Mouse (Mus musculus): ENCODE measurements around the gene 4930522H14Rik. TPM values are rescaled to one million over a fixed set of nuclear protein-coding genes. Genes with fewer than 3 reads are reported as not detected.

Gene 4930522H14Rik
- polyA plus RNA-seq, 1 experiment from 2014 or later = not detected

GRCm38 (mm10) chr4:109550338-109551150 is 19.4 kb upstream of the 4930522H14Rik start:
- Histone ChIP-seq H3K36me3 (ENCODE audit: control insufficient read depth, insufficient read depth, low read length) (no peaks in the 10 kb centered on the region), H3K4me1 (replicated peaks; ENCODE audit: control insufficient read depth, insufficient read depth, low read length) (no peaks in the 10 kb centered on the region), H3K4me2 (peak overlapping the region; percentile 33; the same call in 1 of the 2 replicates), H3K9ac (ENCODE audit: low read depth, low read length) (no peak overlapping the region), H3K27ac (ENCODE audit: low read depth, low read length) (no peak overlapping the region), H3K9me3 (ENCODE audit: control insufficient read depth, low read length) (no peaks in the 10 kb centered on the region), H3K27me3 (replicated peaks; ENCODE audit: control insufficient read depth, insufficient read depth, low read length) (no peaks in the 10 kb centered on the region), H3K4me3 (ENCODE audit: low read depth, low read length) (no peak overlapping the region)
- 17% methylated on average over 11 of the region's 11 CpGs for WGBS
- ATAC-seq (replicated peaks; ENCODE audit: low FRiP score) (no peak), DNase-seq (ENCODE audit: low spot score) (no peak)

DNA sequence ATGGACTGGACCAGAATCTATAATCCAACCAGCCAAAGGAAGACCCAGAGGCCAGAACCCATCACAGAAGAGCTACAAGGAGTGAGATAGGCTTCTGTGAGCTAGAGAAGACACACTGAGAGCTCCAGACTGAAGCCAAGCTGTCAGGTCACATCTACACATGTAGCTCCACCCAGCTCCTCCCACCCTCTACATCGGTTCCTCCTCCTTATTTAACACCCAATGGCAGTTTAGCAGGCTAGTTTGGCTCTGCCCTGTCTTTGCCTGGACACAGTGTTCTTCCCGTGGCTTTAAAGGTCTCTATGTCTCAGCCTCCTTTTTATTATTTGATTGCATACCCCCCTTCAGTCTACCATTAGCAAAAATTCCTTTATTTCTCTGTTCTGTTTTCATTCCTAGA is 16.2 kb upstream of the 4930522H14Rik start:
- H3K27me3 ChIP-seq (replicated peaks; ENCODE audit: control insufficient read depth, insufficient read depth, low read length) = no peaks in the 10 kb centered on the region
- H3K9me3 ChIP-seq (ENCODE audit: control insufficient read depth, low read length) = no peaks in the 10 kb centered on the region
- H3K36me3 ChIP-seq (ENCODE audit: control insufficient read depth, insufficient read depth, low read length) = no peaks in the 10 kb centered on the region
- ATAC-seq (replicated peaks; ENCODE audit: low FRiP score) (no peak; the same call in 1 of the 2 replicates), DNase-seq (ENCODE audit: low spot score) (no peak)
- H3K9ac ChIP-seq (ENCODE audit: low read depth, low read length) = no peak overlapping the region
- no peak overlapping the region for H3K4me3 ChIP-seq (ENCODE audit: low read depth, low read length)
- no peak overlapping the region for H3K4me2 ChIP-seq
- H3K4me1 ChIP-seq (replicated peaks; ENCODE audit: control insufficient read depth, insufficient read depth, low read length) = no peaks in the 10 kb centered on the region
- no peak overlapping the region for H3K27ac ChIP-seq (ENCODE audit: low read depth, low read length)
- 6% methylated on average over 2 of the region's 2 CpGs for WGBS

GRCm38 (mm10) chr4:109546538-109546937 is 15.4 kb upstream of the 4930522H14Rik start:
- Histone ChIP-seq H3K27ac (ENCODE audit: low read depth, low read length) (no peak overlapping the region), H3K9me3 (ENCODE audit: control insufficient read depth, low read length) (no peaks in the 10 kb centered on the region), H3K27me3 (replicated peaks; ENCODE audit: control insufficient read depth, insufficient read depth, low read length) (no peaks in the 10 kb centered on the region), H3K4me1 (replicated peaks; ENCODE audit: control insufficient read depth, insufficient read depth, low read length) (no peaks in the 10 kb centered on the region), H3K4me2 (no peak overlapping the region), H3K9ac (ENCODE audit: low read depth, low read length) (no peak overlapping the region), H3K36me3 (ENCODE audit: control insufficient read depth, insufficient read depth, low read length) (no peaks in the 10 kb centered on the region), H3K4me3 (ENCODE audit: low read depth, low read length) (no peak overlapping the region)
- no peak for DNase-seq (ENCODE audit: low spot score)
- ATAC-seq (replicated peaks; ENCODE audit: low FRiP score) = no peak
- 80% methylated on average over 2 of the region's 2 CpGs for WGBS

DNA sequence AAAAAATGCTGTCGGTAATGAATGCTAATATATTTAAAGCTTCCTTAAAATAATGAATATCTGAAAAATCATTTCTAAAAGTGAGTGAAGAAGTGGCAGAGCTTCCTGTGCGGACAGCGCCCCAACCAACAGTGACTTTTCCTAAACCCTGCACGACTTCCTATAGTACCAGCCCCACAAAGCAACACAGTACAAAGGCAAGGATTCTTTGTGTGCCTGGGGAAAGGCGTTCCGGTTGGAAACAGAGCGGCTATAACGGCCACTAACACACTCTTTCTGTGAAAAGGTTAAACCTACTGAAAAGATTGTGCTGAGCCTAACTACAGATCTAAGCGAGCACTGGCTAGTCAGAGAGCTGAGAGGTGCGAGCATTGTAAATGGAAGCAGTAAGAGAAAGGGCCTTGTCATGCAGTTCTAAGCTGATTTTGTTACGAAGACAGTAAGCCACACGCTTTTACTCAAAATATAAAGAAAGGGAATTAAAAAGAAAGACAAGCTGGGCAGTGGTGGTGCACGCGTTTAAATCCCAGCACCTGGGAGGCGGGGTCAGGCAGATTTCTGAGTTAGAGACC is 766 bp downstream of the 4930522H14Rik start:
- no peaks in the 10 kb centered on the region for H3K27me3 ChIP-seq (replicated peaks; ENCODE audit: control insufficient read depth, insufficient read depth, low read length)
- H3K4me3 ChIP-seq (ENCODE audit: low read depth, low read length) = no peak overlapping the region
- H3K4me1 ChIP-seq (replicated peaks; ENCODE audit: control insufficient read depth, insufficient read depth, low read length) = no peaks in the 10 kb centered on the region
- no peaks in the 10 kb centered on the region for H3K36me3 ChIP-seq (ENCODE audit: control insufficient read depth, insufficient read depth, low read length)
- H3K9me3 ChIP-seq (ENCODE audit: control insufficient read depth, low read length) = no peaks in the 10 kb centered on the region
- H3K9ac ChIP-seq (ENCODE audit: low read depth, low read length) = no peak overlapping the region
- 75% methylated on average over 15 of the region's 15 CpGs for WGBS
- ATAC-seq (replicated peaks; ENCODE audit: low FRiP score) = no peak
- no peak overlapping the region for H3K27ac ChIP-seq (ENCODE audit: low read depth, low read length)
- H3K4me2 ChIP-seq = no peak overlapping the region
- DNase-seq (ENCODE audit: low spot score) = no peak

DNA sequence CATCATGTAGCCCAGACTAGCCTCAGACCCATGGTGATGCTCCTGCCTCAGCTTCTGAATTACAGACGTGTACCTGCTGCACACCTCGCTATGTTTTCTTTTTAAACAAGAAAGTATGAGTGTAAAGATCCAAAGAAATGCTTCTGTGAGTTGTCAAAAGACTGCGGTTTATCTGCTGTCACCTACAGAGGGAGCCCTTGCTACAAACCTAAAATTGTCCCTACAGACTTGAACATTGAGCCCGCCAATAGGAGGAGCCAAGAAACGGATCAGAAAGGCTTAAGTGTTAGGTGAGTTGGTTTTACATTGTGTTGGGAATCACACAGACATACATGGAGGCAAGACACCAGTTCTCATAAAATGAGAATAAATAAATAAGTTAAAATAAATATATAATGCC is 26.2 kb downstream of the 4930522H14Rik start:
- WGBS = 4% methylated on average over 5 of the region's 5 CpGs
- no peak overlapping the region for H3K4me3 ChIP-seq (ENCODE audit: low read depth, low read length)
- H3K9me3 ChIP-seq (ENCODE audit: control insufficient read depth, low read length) = no peaks in the 10 kb centered on the region
- H3K27ac ChIP-seq (ENCODE audit: low read depth, low read length) = no peak overlapping the region
- ATAC-seq (replicated peaks; ENCODE audit: low FRiP score) (peak; percentile 57; the same call in 1 of the 2 replicates), DNase-seq (ENCODE audit: low spot score) (no peak)
- H3K36me3 ChIP-seq (ENCODE audit: control insufficient read depth, insufficient read depth, low read length) = no peaks in the 10 kb centered on the region
- no peak overlapping the region for H3K4me2 ChIP-seq
- no peak overlapping the region for H3K9ac ChIP-seq (ENCODE audit: low read depth, low read length)
- no peaks in the 10 kb centered on the region for H3K4me1 ChIP-seq (replicated peaks; ENCODE audit: control insufficient read depth, insufficient read depth, low read length)
- no peaks in the 10 kb centered on the region for H3K27me3 ChIP-seq (replicated peaks; ENCODE audit: control insufficient read depth, insufficient read depth, low read length)

DNA sequence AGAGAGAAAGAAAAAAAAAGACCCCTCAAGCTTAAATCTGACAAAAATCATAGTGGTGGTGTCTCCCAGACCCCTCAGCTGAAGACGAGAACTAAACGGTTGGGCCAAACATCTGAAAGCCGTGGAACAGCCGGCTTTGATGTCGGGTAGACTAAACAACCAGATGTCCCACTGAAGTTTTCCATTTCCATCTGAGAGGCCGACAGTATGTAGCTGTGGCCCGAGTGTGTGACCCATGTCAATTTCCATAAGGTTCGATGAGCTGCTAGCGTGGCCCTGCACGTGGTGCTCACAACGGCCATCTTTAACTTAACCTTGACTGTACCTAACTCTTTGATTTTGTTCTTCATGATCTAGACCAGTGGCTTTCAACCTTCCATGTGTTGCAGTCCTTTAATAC is 32.6 kb downstream of the 4930522H14Rik start:
- H3K9ac ChIP-seq (ENCODE audit: low read depth, low read length) = no peak overlapping the region
- ATAC-seq (replicated peaks; ENCODE audit: low FRiP score) = no peak
- no peaks in the 10 kb centered on the region for H3K9me3 ChIP-seq (ENCODE audit: control insufficient read depth, low read length)
- H3K27me3 ChIP-seq (replicated peaks; ENCODE audit: control insufficient read depth, insufficient read depth, low read length) = no peaks in the 10 kb centered on the region
- H3K36me3 ChIP-seq (ENCODE audit: control insufficient read depth, insufficient read depth, low read length) = no peaks in the 10 kb centered on the region
- H3K4me1 ChIP-seq (replicated peaks; ENCODE audit: control insufficient read depth, insufficient read depth, low read length) = no peaks in the 10 kb centered on the region
- WGBS = 78% methylated on average over 11 of the region's 11 CpGs
- H3K27ac ChIP-seq (ENCODE audit: low read depth, low read length) = no peak overlapping the region
- DNase-seq (ENCODE audit: low spot score) = peak; percentile 9
- no peak overlapping the region for H3K4me3 ChIP-seq (ENCODE audit: low read depth, low read length)
- no peak overlapping the region for H3K4me2 ChIP-seq

DNA sequence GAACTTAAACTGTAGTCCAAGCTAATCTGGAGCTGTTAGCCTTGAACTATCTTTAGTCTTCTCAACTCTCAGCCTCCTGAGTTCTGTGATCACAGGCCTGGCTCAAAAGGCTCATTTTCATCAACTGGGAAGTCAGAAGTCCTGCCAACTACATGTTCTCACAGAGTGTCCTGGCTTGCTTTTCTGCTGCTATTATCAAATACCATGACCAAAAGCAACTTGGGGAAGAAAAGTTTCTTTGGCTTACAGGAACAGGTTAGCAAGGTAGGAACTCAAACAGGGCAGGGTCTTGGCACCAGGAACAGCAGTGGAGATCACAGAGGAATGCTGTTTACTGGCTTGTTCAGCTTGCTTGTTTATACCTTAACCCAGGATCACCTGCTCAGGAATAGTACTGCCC is 37.5 kb downstream of the 4930522H14Rik start:
- no peaks in the 10 kb centered on the region for H3K9me3 ChIP-seq (ENCODE audit: control insufficient read depth, low read length)
- H3K27ac ChIP-seq (ENCODE audit: low read depth, low read length) = no peak overlapping the region
- no peak overlapping the region for H3K9ac ChIP-seq (ENCODE audit: low read depth, low read length)
- no peaks in the 10 kb centered on the region for H3K27me3 ChIP-seq (replicated peaks; ENCODE audit: control insufficient read depth, insufficient read depth, low read length)
- ATAC-seq (replicated peaks; ENCODE audit: low FRiP score) = no peak
- H3K4me1 ChIP-seq (replicated peaks; ENCODE audit: control insufficient read depth, insufficient read depth, low read length) = no peaks in the 10 kb centered on the region
- no peak overlapping the region for H3K4me2 ChIP-seq
- no peak for DNase-seq (ENCODE audit: low spot score)
- H3K36me3 ChIP-seq (ENCODE audit: control insufficient read depth, insufficient read depth, low read length) = no peaks in the 10 kb centered on the region
- no peak overlapping the region for H3K4me3 ChIP-seq (ENCODE audit: low read depth, low read length)

DNA sequence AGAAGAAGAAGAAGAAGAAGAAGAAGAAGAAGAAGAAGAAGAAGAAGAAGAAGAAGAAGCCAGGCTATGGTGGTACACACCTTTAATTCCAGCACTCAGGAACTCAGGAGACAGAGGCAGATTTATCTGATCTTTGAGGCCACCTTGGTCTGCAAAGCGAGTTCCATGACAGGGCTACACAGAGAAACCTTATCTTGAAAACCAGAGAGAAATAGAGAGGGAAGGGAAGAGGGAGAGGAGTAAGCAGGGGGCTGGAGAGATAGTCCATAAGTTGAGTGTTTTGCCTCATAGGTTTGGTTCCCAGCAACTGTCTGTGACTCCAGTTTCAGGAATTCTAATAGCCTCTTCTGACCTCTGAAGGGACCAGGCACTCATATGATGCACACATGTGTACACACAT is 42.3 kb downstream of the 4930522H14Rik start:
- Histone ChIP-seq H3K9ac (ENCODE audit: low read depth, low read length) (no peak overlapping the region), H3K4me3 (ENCODE audit: low read depth, low read length) (no peak overlapping the region), H3K27me3 (replicated peaks; ENCODE audit: control insufficient read depth, insufficient read depth, low read length) (no peaks in the 10 kb centered on the region), H3K4me2 (no peak overlapping the region), H3K36me3 (ENCODE audit: control insufficient read depth, insufficient read depth, low read length) (no peaks in the 10 kb centered on the region), H3K27ac (ENCODE audit: low read depth, low read length) (no peak overlapping the region), H3K9me3 (ENCODE audit: control insufficient read depth, low read length) (no peaks in the 10 kb centered on the region), H3K4me1 (replicated peaks; ENCODE audit: control insufficient read depth, insufficient read depth, low read length) (no peaks in the 10 kb centered on the region)
- DNase-seq (ENCODE audit: low spot score) (no peak), ATAC-seq (replicated peaks; ENCODE audit: low FRiP score) (peak; percentile 70)
- 33% methylated on average over 1 of the region's 1 CpGs for WGBS

DNA sequence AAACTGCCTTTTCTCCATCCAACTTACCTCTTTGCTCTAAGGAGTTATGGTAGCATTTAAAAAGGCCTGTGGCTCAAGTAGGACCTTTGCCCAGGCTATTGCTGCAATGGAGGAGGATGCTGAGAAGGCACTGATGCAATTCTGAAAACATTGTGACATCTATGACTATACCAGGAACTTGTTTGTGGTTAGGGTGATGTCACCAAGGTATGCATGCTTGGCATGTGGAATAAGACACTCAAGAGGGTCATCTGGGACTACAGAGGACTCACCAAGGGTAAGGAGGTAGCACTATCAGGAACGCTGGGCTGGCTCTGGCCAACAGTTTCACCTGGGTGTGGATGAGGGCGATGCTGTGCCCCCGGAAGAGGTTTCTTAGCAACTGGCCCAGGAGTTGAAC is 46.5 kb downstream of the 4930522H14Rik start, which contains the start of gene Rnf11:
TSS of gene Rnf11 (minus strand) at position 108 of the 400 bp plus-strand sequence.
- H3K4me2 ChIP-seq = no peak within 1 kb of the TSS
- no peak within 1 kb of the TSS for H3K27ac ChIP-seq (ENCODE audit: low read depth, low read length)
- no peak for DNase-seq (ENCODE audit: low spot score)
- no peaks in the 10 kb centered on the region for H3K4me1 ChIP-seq (replicated peaks; ENCODE audit: control insufficient read depth, insufficient read depth, low read length)
- H3K9me3 ChIP-seq (ENCODE audit: control insufficient read depth, low read length) = no peaks in the 10 kb centered on the region
- H3K9ac ChIP-seq (ENCODE audit: low read depth, low read length) = no peak within 1 kb of the TSS
- H3K36me3 ChIP-seq (ENCODE audit: control insufficient read depth, insufficient read depth, low read length) = no peaks in the 10 kb centered on the region
- no peak within 1 kb of the TSS for H3K4me3 ChIP-seq (ENCODE audit: low read depth, low read length)
- ATAC-seq (replicated peaks; ENCODE audit: low FRiP score) = no peak
- H3K27me3 ChIP-seq (replicated peaks; ENCODE audit: control insufficient read depth, insufficient read depth, low read length) = no peaks in the 10 kb centered on the region
- WGBS = 73% methylated on average over 3 of the region's 3 CpGs
